Mouse (Mus musculus): ENCODE measurements at regions not wholly inside any gene's neighbourhood (a gene's known extent, or its start where the extent isn't known, plus 50 kb on each side); places are given as distances from the start of the nearest gene placed in this dataset.

DNA sequence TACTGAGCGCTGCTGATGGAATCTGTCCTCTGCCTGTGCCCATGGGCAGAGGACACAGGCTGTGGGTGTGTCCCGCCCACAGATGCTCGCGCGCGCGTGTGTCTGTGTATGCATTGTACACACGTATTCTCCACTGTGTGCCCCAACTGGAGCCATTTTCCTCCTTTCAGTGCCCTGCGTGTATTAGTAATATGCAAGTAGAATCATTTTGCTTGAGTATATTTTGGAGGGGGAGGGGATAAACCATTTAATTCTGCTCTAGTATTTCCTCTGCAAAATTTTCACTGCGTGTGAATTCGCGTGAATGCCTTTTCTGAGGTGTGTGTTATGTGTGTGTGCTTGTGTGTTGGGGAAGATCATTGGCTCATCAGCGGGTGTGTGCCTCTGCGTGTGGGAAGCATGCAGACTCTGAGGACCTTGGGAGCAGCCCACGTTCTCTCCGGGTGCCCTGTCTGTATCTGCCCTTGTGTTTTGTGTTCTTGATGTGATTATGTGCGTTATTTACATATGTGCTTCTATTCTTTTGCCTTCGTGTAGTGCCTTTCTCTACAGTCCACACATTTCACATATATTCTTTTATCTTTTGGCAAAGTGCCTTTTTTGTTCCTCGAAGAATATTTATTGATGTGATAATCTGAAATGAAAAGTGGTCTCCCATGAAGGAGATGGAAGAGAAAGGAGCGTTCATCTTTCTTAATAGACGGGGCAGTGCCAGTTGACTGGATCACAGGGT, 125.3 kb downstream of the Tmem161b start:
- TF ChIP-seq POLR2A (IDR thresholded peaks at IDR 0.05; ENCODE audit: control insufficient read depth in 1 of 2, insufficient read depth in 1 of 2, low read depth in 1 of 2, low read length in 2 of 2, poor library complexity in 1 of 2) (no peak), CTCF (IDR thresholded peaks at IDR 0.05 in 2 of 3, conservative IDR thresholded peaks at IDR 0.05 in 1 of 3; ENCODE audit: control insufficient read depth in 1 of 3, insufficient read depth in 1 of 3, low read depth in 2 of 3, low read length in 3 of 3, poor library complexity in 1 of 3, severe bottlenecking in 1 of 3) (no peak), MYC (IDR thresholded peaks at IDR 0.05; ENCODE audit: low read depth, low read length) (no peak), USF1 (IDR thresholded peaks at IDR 0.05; ENCODE audit: low read depth, low read length) (no peak), RAD21 (IDR thresholded peaks at IDR 0.05; ENCODE audit: low read depth, low read length) (no peak; the same call in 1 of the 2 replicates), ETS1 (IDR thresholded peaks at IDR 0.05; ENCODE audit: low read depth, low read length) (no peak), SMC3 (IDR thresholded peaks at IDR 0.05; ENCODE audit: low read depth, low read length) (no peak), TAL1 (IDR thresholded peaks at IDR 0.05; ENCODE audit: low read length) (no peak), TCF12 (IDR thresholded peaks at IDR 0.05; ENCODE audit: low read depth, low read length) (no peak), GATA1 (IDR thresholded peaks at IDR 0.05; ENCODE audit: low read depth, low read length) (no peak)

Measured in MEL (cell line).